9 mouse cellular contexts compared by ENCODE assay signal in genomic region chr7:16629598-16630296, GRCm38 (mm10). TPM values are rescaled to one million over a fixed set of nuclear protein-coding genes. Genes with fewer than 3 reads are reported as not detected.
DNase-seq lines count a peak whose midpoint lies in the region; TF ChIP-seq lines count a peak whose summit lies in the region.
"Had no signal": no experiment of that assay in that cellular context is flagged by ENCODE, and none has a peak within 500 bp of the region (broad histone marks: within the 10 kb centered on the region; RNA-seq: fewer than 3 reads in every experiment).

No protein-coding gene starts in this region.

- no peak overlapping the region for H3K27ac ChIP-seq in hindbrain, embryonic 10.5 days
- no peak overlapping the region for H3K27ac ChIP-seq in limb, embryonic 10.5 days

- H3K79me2 ChIP-seq in myocyte (ENCODE audit: control insufficient read depth, insufficient read depth), result no peaks in the 10 kb centered on the region

- TF ChIP-seq CTCF in E14TG2a.4 (conservative IDR thresholded peaks at IDR 0.05; ENCODE audit: low read length), result peak; percentile 73

- DNase-seq in heart, adult 8-10 months (ENCODE audit: low spot score), result peak; percentile 54
- no peak for DNase-seq in heart, postnatal 25 days (ENCODE audit: low spot score)
- DNase-seq in cerebellum, adult 9-10 months, result peak; percentile 68
- DNase-seq in hindbrain, embryonic 10.5 days (ENCODE audit: low spot score), result peak; percentile 56
- DNase-seq in limb, embryonic 10.5 days (ENCODE audit: low spot score), result peak; percentile 64
- DNase-seq in thymus, postnatal 4 days, result peak; percentile 74

- peak overlapping the region; percentile 36 for H3K4me2 ChIP-seq in myocyte (ENCODE audit: low read depth)

- no peak for TF ChIP-seq POLR2A in myocyte (IDR thresholded peaks at IDR 0.05; ENCODE audit: insufficient read length, low read depth)

- H3K4me1 ChIP-seq in E14TG2a.4 (replicated peaks; ENCODE audit: low read depth, low read length), result peaks cover 16% of the 10 kb centered on the region
- no peaks in the 10 kb centered on the region; the same call in 1 of the 2 replicates for H3K4me1 ChIP-seq in hindbrain, embryonic 10.5 days (replicated peaks)
- H3K4me1 ChIP-seq in limb, embryonic 10.5 days, result 0 out of 2 replicates have a peak, but pooled peaks cover 4% of the 10 kb centered on the region

- no peaks in the 10 kb centered on the region for H3K36me3 ChIP-seq in E14TG2a.4 (ENCODE audit: insufficient read depth, low read length)
- H3K36me3 ChIP-seq in hindbrain, embryonic 10.5 days, result no peaks in the 10 kb centered on the region
- no peaks in the 10 kb centered on the region for H3K36me3 ChIP-seq in limb, embryonic 10.5 days
- H3K36me3 ChIP-seq in myocyte (ENCODE audit: control insufficient read depth, insufficient read depth), result no peaks in the 10 kb centered on the region

- intact Hi-C loops in heart, postnatal 25 days (cut with DNase I), result loop anchor here (1.0 to 5.0 kb wide), 3 partner anchors 66 to 178 kb away; no protein-coding TSS in a partner anchor

- no peak overlapping the region for H3ac ChIP-seq in myocyte (ENCODE audit: control insufficient read depth, insufficient read length)

- 22% methylated on average over 10 of the region's 10 CpGs for WGBS in hindbrain, embryonic 10.5 days
- WGBS in limb, embryonic 10.5 days, result 23% methylated on average over 10 of the region's 10 CpGs

- H3K27me3 ChIP-seq in E14TG2a.4 (ENCODE audit: insufficient read depth, low read length), result no peaks in the 10 kb centered on the region
- no peaks in the 10 kb centered on the region for H3K27me3 ChIP-seq in hindbrain, embryonic 10.5 days (ENCODE audit: insufficient read depth, poor library complexity, severe bottlenecking)
- no peaks in the 10 kb centered on the region for H3K27me3 ChIP-seq in limb, embryonic 10.5 days (ENCODE audit: low read depth, poor library complexity, severe bottlenecking)
- H3K27me3 ChIP-seq in myocyte (ENCODE audit: control insufficient read depth, insufficient read depth, insufficient read length), result no peaks in the 10 kb centered on the region

- no peaks in the 10 kb centered on the region for H3K9me3 ChIP-seq in E14TG2a.4 (ENCODE audit: low read length)
- no peaks in the 10 kb centered on the region for H3K9me3 ChIP-seq in hindbrain, embryonic 10.5 days
- H3K9me3 ChIP-seq in limb, embryonic 10.5 days (replicated peaks), result no peaks in the 10 kb centered on the region

- no peak overlapping the region for H3K4me3 ChIP-seq in E14TG2a.4 (replicated peaks; ENCODE audit: low read length)
- H3K4me3 ChIP-seq in hindbrain, embryonic 10.5 days, result no peak overlapping the region
- H3K4me3 ChIP-seq in limb, embryonic 10.5 days, result no peak overlapping the region
- no peak overlapping the region for H3K4me3 ChIP-seq in myocyte

TF ChIP-seq in myocyte, 11 proteins besides CTCF, POLR2A, EP300 and RAD21:
- TF ChIP-seq MYOD1 (IDR thresholded peaks at IDR 0.05; ENCODE audit: control insufficient read depth in 1 of 3, insufficient read length in 2 of 3, low read depth in 2 of 3) (no peak), SRF (IDR thresholded peaks at IDR 0.05; ENCODE audit: control insufficient read depth, insufficient read length, low read depth) (no peak), POLR2AphosphoS2 (IDR thresholded peaks at IDR 0.05; ENCODE audit: insufficient read length, low read depth) (no peak), USF1 (IDR thresholded peaks at IDR 0.05; ENCODE audit: low read depth) (no peak), MAX (IDR thresholded peaks at IDR 0.05; ENCODE audit: low read depth) (no peak)
TF ChIP-seq in myocyte: peak in this region for 0.

RNA-seq across cellular contexts. Expression of gene Arhgap35, which starts 15.0 kb away (rescaled TPM):
- total RNA-seq in heart, adult 8-10 months (2022), result 10 to 100 TPM; 30.2 to 38.1 (median 35.6) TPM
- total RNA-seq in heart, postnatal 25 days (2021), result 10 to 100 TPM; 34.2 to 35.8 TPM
- 28.0 and 29.6 TPM in 2 replicates for polyA plus RNA-seq in hindbrain, embryonic 10.5 days (2016; fragmentation: Nextera tagmentation; extraction: Ambion mirVana)
- 32.4 and 35.1 TPM in 2 replicates for polyA plus RNA-seq in limb, embryonic 10.5 days (2016; fragmentation: Nextera tagmentation; extraction: Ambion mirVana)
- polyA plus RNA-seq in myocyte (2012; fragmentation: generic; extraction: Trizol), result 21.7 TPM

RNA-seq across cellular contexts. Expression of gene Ceacam15, which starts 45.8 kb away (rescaled TPM):
- not detected for total RNA-seq in heart, adult 8-10 months (2022)
- not detected for total RNA-seq in heart, postnatal 25 days (2021)
- polyA plus RNA-seq in hindbrain, embryonic 10.5 days (2016; fragmentation: Nextera tagmentation; extraction: Ambion mirVana), result not detected in 2 replicates
- not detected in 2 replicates for polyA plus RNA-seq in limb, embryonic 10.5 days (2016; fragmentation: Nextera tagmentation; extraction: Ambion mirVana)
- polyA plus RNA-seq in myocyte (2012; fragmentation: generic; extraction: Trizol), result not detected
- total RNA-seq: left cerebral cortex, postnatal 10 days had no signal
